Mouse (Mus musculus): ENCODE measurements around the gene Trex2. TPM values are rescaled to one million over a fixed set of nuclear protein-coding genes. Genes with fewer than 3 reads are reported as not detected.

The Trex2 gene
- total RNA-seq (2021): not detected
- long read RNA-seq: 0 reads

GRCm38 (mm10) chrX:73435252-73435651 is at the start of gene Trex2:
Gene Trex2 (minus strand): TSS chrX:73435344.
- no peak for DNase-seq (ENCODE audit: low spot score in 2 of 2)

GRCm38 (mm10) chrX:73484870-73485269 is 49.7 kb upstream of the Trex2 start:
- no peak for DNase-seq (ENCODE audit: low spot score in 2 of 2)

GRCm38 (mm10) chrX:73484076-73484475 is 48.9 kb upstream of the Trex2 start:
- peak in 1 of 2 experiments; percentile 29 for DNase-seq (ENCODE audit: low spot score in 2 of 2)

- DNase-seq (ENCODE audit: low spot score in 2 of 2): no peak
Observed at GRCm38 (mm10) chrX:73483484-73483810, 48.3 kb upstream of the Trex2 start, which contains the start of gene Bgn. Gene Bgn (plus strand): TSS chrX:73483602.

- no peak for DNase-seq (ENCODE audit: low spot score in 2 of 2)
Observed at GRCm38 (mm10) chrX:73482643-73483483, 47.7 kb upstream of the Trex2 start.

GRCm38 (mm10) chrX:73480334-73480733 is 45.2 kb upstream of the Trex2 start:
- DNase-seq (ENCODE audit: low spot score in 2 of 2): no peak

- DNase-seq (ENCODE audit: low spot score in 2 of 2): no peak
Observed at GRCm38 (mm10) chrX:73479656-73480055, 44.5 kb upstream of the Trex2 start.

GRCm38 (mm10) chrX:73477500-73477899 is 42.4 kb upstream of the Trex2 start:
- no peak for DNase-seq (ENCODE audit: low spot score in 2 of 2)

GRCm38 (mm10) chrX:73476621-73477020 is 41.5 kb upstream of the Trex2 start:
- no peak for DNase-seq (ENCODE audit: low spot score in 2 of 2)

- no peak for DNase-seq (ENCODE audit: low spot score in 2 of 2)
Observed at GRCm38 (mm10) chrX:73475658-73476256, 40.6 kb upstream of the Trex2 start.

- DNase-seq (ENCODE audit: low spot score in 2 of 2): no peak
Observed at GRCm38 (mm10) chrX:73474340-73475165, 39.4 kb upstream of the Trex2 start.

- DNase-seq (ENCODE audit: low spot score in 2 of 2): no peak
Observed at GRCm38 (mm10) chrX:73471764-73472163, 36.6 kb upstream of the Trex2 start.

GRCm38 (mm10) chrX:73468752-73469151 is 33.6 kb upstream of the Trex2 start:
- DNase-seq (ENCODE audit: low spot score in 2 of 2): no peak

- no peak for DNase-seq (ENCODE audit: low spot score in 2 of 2)
Observed at GRCm38 (mm10) chrX:73468330-73468729, 33.2 kb upstream of the Trex2 start.

GRCm38 (mm10) chrX:73467446-73468241 is 32.5 kb upstream of the Trex2 start:
- no peak for DNase-seq (ENCODE audit: low spot score in 2 of 2)

GRCm38 (mm10) chrX:73465483-73466186 is 30.5 kb upstream of the Trex2 start:
- no peak for DNase-seq (ENCODE audit: low spot score in 2 of 2)

GRCm38 (mm10) chrX:73460792-73461191 is 25.6 kb upstream of the Trex2 start:
- no peak for DNase-seq (ENCODE audit: low spot score in 2 of 2)

- peak; percentile 83 to 89 for DNase-seq (ENCODE audit: low spot score in 2 of 2)
Observed at GRCm38 (mm10) chrX:73458877-73459392, 23.8 kb upstream of the Trex2 start, which contains the start of gene Haus7. Gene Haus7 (minus strand): TSS chrX:73459044.

- DNase-seq (ENCODE audit: low spot score in 2 of 2): peak; percentile 65 to 77
Observed at GRCm38 (mm10) chrX:73451949-73452348, 16.8 kb upstream of the Trex2 start.

GRCm38 (mm10) chrX:73441428-73441827 is 6.3 kb upstream of the Trex2 start:
- DNase-seq (ENCODE audit: low spot score in 2 of 2): no peak

Measured in layer of hippocampus, postnatal 10 days (tissue).